Mouse (Mus musculus): Measurements from ENCODE around the gene Phc2.
A peak's percentile ranks its signal among the peaks of the same experiment; 100 is the strongest.
"Not testable (repeated sequence)": the region's sequence is repeated elsewhere in the genome, so short reads cannot be mapped to it uniquely, and the experiment has no call there.

Gene Phc2

DNA sequence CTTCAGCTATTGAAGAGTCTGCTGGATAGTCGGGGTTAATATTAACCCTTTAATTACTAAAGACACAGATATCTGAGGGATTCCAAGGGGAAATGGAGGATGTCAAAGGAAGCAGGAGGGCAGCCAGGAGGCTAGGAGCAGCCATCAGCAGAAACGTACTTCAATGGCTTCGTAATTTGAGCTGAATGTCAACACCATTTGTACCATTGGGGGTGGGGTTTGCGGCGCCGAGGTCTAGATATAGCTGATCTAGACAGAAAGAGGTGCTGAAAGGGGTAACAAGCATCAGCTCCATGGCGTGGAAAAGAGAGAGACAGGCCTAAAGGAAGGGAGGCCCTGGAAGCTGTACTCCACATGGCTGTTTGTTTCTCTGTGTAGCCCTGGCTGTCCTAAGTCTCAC is 7.7 kb upstream of the Phc2 start:
- no peak for DNase-seq

DNA sequence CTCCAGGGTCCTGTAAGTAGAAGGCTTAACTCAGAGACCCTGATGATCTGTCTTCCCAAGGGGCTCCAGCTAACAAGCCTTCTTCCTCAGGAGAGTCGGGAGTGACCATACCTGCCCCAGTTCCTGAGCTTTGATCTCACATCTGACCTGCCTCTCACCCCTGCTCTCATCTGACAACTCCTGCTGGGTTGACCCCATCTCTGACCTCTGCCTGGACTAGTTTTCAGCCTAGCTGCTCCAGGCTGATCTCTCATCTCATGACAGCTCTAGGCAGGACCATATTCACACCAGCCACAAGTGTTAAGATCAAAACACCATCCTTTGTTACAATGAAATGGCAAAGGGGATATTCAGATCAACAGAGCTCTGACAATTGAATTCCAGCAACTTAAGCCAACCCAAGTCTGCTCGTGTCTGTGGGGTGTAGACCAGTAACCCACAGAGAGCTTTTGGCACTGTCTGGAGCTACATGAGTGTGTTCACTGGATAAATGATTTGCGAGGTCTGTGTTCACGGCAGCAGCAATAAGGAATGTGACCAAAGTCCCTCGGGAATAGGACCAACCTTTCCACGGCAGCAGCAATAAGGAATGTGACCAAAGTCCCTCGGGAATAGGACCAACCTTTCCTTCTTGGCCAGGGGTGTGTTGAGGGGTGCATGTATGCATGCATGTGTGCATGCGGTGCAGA is 5.8 kb upstream of the Phc2 start:
- peak; percentile 21 for DNase-seq

GRCm38 (mm10) chr4:128651530-128651929 is 3.0 kb upstream of the Phc2 start:
- peak; percentile 91 for DNase-seq

DNA sequence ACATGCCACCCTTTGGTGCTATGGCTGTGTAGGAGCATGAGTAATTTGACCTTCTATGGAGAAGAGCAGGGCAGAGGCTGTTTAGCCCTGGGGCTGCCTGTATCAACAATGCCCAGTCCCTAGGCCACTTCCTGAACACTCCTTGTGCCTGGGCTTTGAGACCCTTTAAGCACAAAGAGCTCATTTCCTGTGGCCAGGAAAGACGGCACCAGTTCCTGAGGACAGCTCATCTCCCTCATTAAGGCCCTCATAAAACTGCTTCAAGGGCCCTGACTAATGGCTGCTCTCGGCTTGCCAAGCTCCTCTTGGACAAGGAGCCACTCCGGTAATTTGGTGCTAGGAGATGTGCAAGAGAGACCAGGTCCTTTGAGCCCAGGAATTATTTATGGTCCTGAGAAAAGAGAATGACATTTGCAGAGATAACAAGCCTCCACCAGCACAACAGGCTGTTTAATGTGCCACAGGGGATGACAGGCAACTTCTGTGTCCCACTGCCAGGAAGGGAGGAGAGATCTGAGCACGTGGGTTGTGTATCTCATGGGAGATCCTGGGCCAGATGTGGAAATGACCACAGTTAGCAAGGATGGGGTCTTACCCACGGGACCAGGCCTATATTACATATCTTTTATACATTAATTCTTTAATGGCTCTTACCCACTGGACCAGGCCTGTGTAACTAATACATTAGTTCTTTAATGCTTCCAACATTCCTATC is 1.8 kb upstream of the Phc2 start:
- DNase-seq = peak; percentile 48

DNA sequence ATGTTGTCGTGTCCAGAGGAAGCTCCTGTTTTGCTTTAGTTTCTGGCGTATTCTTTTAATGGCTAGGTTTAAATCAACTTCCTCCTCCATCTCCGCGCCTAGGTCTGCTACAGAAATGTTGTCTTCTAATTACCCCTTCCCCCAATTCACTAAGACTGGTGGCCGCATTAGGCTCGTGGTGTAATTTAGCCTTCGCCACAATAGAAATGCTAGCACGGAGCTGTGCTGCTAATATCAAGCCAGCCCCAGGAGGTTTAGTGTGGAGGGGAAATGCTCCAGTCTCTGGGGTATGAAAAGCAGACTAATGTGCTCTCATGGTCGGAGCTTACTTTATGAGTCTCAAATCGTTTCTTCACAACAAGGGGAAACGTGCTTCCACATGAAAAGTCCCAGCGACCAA is 944 bp downstream of the Phc2 start:
- no peak for DNase-seq

GRCm38 (mm10) chr4:128660196-128660595 is 5.7 kb downstream of the Phc2 start:
- peak; percentile 18 for DNase-seq

DNA sequence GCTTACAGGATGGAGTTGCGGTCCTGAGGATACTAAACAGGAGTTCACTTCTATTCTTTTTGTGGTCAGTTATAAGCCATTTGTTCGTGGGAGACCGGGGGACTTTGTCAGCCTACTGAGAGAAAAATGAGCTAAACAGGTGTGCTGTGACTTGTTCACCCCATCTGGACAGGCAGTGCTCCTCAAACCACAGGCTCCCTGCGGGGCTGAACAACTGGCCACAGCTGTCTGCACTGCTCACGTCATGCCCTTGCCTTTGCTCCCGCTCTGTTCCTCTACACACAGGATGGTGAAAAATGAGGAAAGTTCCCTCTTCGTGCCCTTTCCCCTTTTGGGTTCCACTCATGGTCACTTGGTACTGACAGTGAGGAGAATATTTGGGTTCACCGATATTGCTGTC is 6.6 kb downstream of the Phc2 start:
- DNase-seq = no peak

DNA sequence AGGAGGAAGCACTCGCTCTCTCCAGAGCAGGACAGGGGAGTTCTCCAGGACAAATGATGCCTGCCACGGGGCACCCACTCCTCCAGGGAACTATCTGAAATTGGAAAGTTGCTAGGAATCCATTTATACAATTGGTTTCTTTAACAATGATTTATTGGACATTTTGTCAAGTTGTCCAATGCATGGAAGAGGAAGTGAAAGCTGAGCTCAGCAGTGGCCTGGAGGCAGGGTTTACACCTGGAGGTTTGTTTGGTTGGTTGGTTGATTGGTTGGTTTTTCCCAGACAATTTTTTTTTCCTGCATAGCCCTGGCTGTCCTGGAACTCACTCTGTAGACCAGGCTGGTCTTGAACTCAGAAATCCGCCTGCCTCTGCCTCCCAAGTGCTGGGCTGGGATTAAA is 9.5 kb downstream of the Phc2 start:
- DNase-seq = no peak

DNA sequence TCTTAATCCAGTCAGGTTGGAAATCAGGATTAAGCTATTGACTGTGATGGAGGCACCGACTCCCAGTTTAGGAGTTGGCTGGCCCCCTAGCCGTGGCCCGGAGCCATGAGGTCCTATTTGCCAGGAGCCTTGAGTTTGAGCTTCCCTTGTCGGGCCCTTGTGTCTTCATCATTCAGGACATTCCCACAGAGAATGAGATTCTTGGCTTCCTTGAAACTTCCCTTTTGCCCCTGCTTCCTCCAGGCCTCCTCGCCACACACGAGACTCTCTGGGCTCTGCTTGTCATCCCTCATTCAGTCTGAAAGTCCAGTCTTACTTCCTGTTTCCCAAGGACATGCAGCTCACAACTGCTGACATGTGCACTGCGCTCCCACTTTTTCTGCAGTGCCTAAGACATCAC is 11.9 kb downstream of the Phc2 start:
- not testable (repeated sequence) for DNase-seq

DNA sequence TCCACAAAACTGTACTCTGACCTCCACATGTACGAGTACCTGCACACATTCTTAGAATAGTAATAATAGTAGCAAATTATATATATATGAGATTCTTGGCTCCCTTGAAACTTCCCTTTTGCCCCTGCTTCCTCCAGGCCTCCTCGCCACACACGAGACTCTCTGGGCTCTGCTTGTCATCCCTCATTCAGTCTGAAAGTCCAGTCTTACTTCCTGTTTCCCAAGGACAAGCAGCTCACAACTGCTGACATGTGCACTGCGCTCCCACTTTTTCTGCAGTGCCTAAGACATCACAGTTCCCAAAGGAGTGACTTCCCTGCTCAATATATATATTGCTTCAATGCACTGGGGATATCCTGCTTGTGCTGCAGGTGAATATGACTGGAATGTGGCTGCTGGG is 12.7 kb downstream of the Phc2 start:
- not testable (repeated sequence) for DNase-seq

- DNase-seq = no peak
Measured at GRCm38 (mm10) chr4:128669229-128669628, 14.7 kb downstream of the Phc2 start.

GRCm38 (mm10) chr4:128670566-128671191 is 16.2 kb downstream of the Phc2 start:
- DNase-seq = no peak

GRCm38 (mm10) chr4:128672494-128672893 is 18.0 kb downstream of the Phc2 start:
- DNase-seq = no peak

GRCm38 (mm10) chr4:128678564-128679217 is 24.2 kb downstream of the Phc2 start:
- DNase-seq = no peak

- DNase-seq = no peak
Measured at GRCm38 (mm10) chr4:128681126-128681525, 26.6 kb downstream of the Phc2 start.

DNA sequence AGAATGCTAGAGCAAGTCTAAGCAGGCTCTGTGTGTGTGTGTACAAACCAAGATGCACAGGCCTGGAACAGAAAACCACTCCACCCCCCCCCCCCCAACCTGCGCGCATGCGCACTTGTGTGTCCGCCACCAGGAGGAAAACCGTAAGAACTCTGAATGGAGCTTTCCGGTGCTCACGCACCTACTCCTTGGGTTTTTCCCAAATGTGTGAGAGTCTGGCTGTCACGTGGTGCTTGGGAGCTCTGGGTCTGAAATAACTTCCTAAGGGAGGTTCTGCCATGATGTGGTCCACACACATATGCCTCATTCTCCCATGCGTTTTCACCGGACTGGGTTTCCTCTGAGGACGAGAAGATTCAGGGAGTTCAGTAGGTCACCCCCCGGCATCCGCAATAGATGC is 27.8 kb downstream of the Phc2 start:
- DNase-seq = no peak

GRCm38 (mm10) chr4:128683706-128684105 is 29.2 kb downstream of the Phc2 start:
- no peak for DNase-seq

DNA sequence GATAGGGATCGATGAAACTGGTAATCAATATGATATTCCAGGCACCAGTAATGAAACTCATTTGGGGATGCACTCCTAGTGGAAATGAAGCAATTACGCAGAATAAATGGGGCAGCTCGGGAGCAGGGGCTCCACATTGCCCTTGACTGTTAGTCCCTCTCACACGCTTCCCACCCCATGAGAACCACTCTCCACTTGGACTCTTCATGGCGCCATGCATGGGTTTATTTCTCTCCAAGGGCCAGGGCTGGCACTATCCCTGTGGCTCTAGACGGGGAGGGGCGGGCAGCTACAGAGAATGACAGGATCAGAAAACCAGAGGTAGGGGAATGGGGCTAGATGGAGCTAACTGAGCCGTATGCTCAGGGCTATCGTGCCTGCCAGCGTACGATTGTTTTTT is 29.6 kb downstream of the Phc2 start:
- DNase-seq = no peak

DNA sequence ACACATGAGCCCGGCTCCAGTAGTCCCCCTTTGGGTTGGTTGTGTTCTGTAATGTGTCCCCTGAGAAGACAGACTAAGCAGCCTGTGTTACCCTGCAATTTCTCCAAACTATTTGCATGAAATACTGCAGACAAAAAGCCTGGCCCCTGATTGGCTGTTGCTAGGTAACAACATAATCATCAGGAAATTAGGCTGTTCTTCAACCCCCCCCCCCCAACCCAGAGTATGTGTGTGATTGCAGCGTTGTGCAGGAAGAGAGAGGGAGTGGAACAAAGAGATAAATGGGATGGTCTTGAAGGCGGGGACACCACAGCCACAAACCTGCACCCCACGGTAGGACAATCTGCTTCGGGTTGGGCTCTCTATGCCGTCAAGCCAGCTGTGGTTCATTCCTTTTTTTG is 34.0 kb downstream of the Phc2 start:
- no peak for DNase-seq

- no peak for DNase-seq
Measured at GRCm38 (mm10) chr4:128688976-128689375, 34.5 kb downstream of the Phc2 start.

GRCm38 (mm10) chr4:128689739-128690304 is 35.3 kb downstream of the Phc2 start:
- DNase-seq = no peak

DNA sequence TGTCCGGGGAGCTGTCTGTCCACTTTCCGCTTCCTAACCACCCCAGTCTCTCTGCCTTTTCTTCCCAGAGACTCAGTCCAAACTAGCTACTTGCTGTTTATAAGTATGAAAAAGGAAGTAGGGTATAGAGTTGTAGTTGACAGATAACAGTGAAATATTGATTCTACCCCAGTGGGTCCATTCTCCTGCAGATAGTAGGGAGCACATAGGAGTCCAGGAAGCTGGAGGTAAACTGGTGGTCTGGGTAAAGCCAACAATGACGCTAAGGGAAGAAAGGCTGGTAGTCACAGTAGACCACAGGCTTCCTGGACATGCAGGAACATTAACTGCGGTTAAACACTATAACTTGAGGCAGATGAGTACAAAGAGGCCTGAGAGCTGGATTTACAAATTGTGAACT is 36.7 kb downstream of the Phc2 start:
- no peak for DNase-seq

- no peak for DNase-seq
Measured at GRCm38 (mm10) chr4:128692149-128692925, 37.8 kb downstream of the Phc2 start.

Data from cerebellum, adult 9-11 months (tissue).